Mouse (Mus musculus): ENCODE measurements around the gene Macrod2. TPM values are rescaled to one million over a fixed set of nuclear protein-coding genes. Genes with fewer than 3 reads are reported as not detected.

Gene Macrod2
- polyA plus RNA-seq, 1 experiment from 2014 or later, result 26.5 TPM

- Histone ChIP-seq H3K27ac (no peak overlapping the region), H3K36me3 (no peaks in the 10 kb centered on the region), H3K9me3 (no peaks in the 10 kb centered on the region), H3K4me3 (no peak overlapping the region), H3K27me3 (ENCODE audit: insufficient read depth, poor library complexity, severe bottlenecking) (no peaks in the 10 kb centered on the region), H3K4me1 (no peaks in the 10 kb centered on the region)
- DNase-seq (ENCODE audit: low spot score), result no peak
- WGBS, result 76% methylated on average over 2 of the region's 2 CpGs
These were observed 747.2 kb downstream of the Macrod2 start for GRCm38 (mm10) chr2:141142266-141142665.

- Histone ChIP-seq H3K4me1 (peaks cover 6% of the 10 kb centered on the region; the same call in 1 of the 2 replicates), H3K27me3 (ENCODE audit: insufficient read depth, poor library complexity, severe bottlenecking) (no peaks in the 10 kb centered on the region), H3K36me3 (no peaks in the 10 kb centered on the region), H3K9me3 (no peaks in the 10 kb centered on the region), H3K4me3 (no peak overlapping the region), H3K27ac (no peak overlapping the region)
- WGBS, result 84% methylated on average over 7 of the region's 7 CpGs
- DNase-seq (ENCODE audit: low spot score), result no peak
These were observed 757.1 kb downstream of the Macrod2 start for GRCm38 (mm10) chr2:141152011-141152772.

GRCm38 (mm10) chr2:141155972-141156371 lies 760.9 kb downstream of the Macrod2 start:
- H3K4me1 ChIP-seq, result peaks cover 6% of the 10 kb centered on the region; the same call in 1 of the 2 replicates
- no peaks in the 10 kb centered on the region for H3K27me3 ChIP-seq (ENCODE audit: insufficient read depth, poor library complexity, severe bottlenecking)
- no peak for DNase-seq (ENCODE audit: low spot score)
- no peaks in the 10 kb centered on the region for H3K9me3 ChIP-seq
- no peak overlapping the region for H3K4me3 ChIP-seq
- no peaks in the 10 kb centered on the region for H3K36me3 ChIP-seq
- no peak overlapping the region for H3K27ac ChIP-seq
- WGBS, result 67% methylated on average over 4 of the region's 4 CpGs

GRCm38 (mm10) chr2:141156979-141157593 lies 762.0 kb downstream of the Macrod2 start:
- Histone ChIP-seq H3K4me3 (no peak overlapping the region), H3K27me3 (ENCODE audit: insufficient read depth, poor library complexity, severe bottlenecking) (no peaks in the 10 kb centered on the region), H3K4me1 (peaks cover 5% of the 10 kb centered on the region; the same call in 1 of the 2 replicates), H3K36me3 (no peaks in the 10 kb centered on the region), H3K27ac (no peak overlapping the region), H3K9me3 (no peaks in the 10 kb centered on the region)
- whole genome bisulfite sequencing, result 82% methylated on average over 7 of the region's 7 CpGs
- DNase-seq (ENCODE audit: low spot score), result no peak

GRCm38 (mm10) chr2:141158161-141158560 lies 763.1 kb downstream of the Macrod2 start:
- Histone ChIP-seq H3K27ac (no peak overlapping the region), H3K27me3 (ENCODE audit: insufficient read depth, poor library complexity, severe bottlenecking) (no peaks in the 10 kb centered on the region), H3K4me3 (no peak overlapping the region), H3K36me3 (no peaks in the 10 kb centered on the region), H3K9me3 (no peaks in the 10 kb centered on the region), H3K4me1 (peaks cover 4% of the 10 kb centered on the region; the same call in 1 of the 2 replicates)
- no peak for DNase-seq (ENCODE audit: low spot score)
- WGBS, result 80% methylated on average over 7 of the region's 7 CpGs

GRCm38 (mm10) chr2:141163918-141164317 lies 768.8 kb downstream of the Macrod2 start:
- WGBS, result 70% methylated on average over 4 of the region's 4 CpGs

GRCm38 (mm10) chr2:141169586-141169985 lies 774.5 kb downstream of the Macrod2 start:
- Histone ChIP-seq H3K27ac (no peak overlapping the region), H3K36me3 (no peaks in the 10 kb centered on the region), H3K4me1 (no peaks in the 10 kb centered on the region), H3K9me3 (no peaks in the 10 kb centered on the region), H3K4me3 (no peak overlapping the region), H3K27me3 (ENCODE audit: insufficient read depth, poor library complexity, severe bottlenecking) (no peaks in the 10 kb centered on the region)
- WGBS, result 79% methylated on average over 3 of the region's 3 CpGs
- DNase-seq (ENCODE audit: low spot score), result no peak

More at GRCm38 (mm10) chr2:141163918-141164317, 768.8 kb downstream of the Macrod2 start:
- H3K9me3 ChIP-seq, result no peaks in the 10 kb centered on the region
- no peak for DNase-seq (ENCODE audit: low spot score)
- H3K4me1 ChIP-seq, result no peaks in the 10 kb centered on the region
- no peaks in the 10 kb centered on the region for H3K27me3 ChIP-seq (ENCODE audit: insufficient read depth, poor library complexity, severe bottlenecking)
- H3K36me3 ChIP-seq, result no peaks in the 10 kb centered on the region
- H3K27ac ChIP-seq, result no peak overlapping the region
- H3K4me3 ChIP-seq, result no peak overlapping the region

- Histone ChIP-seq H3K27me3 (ENCODE audit: insufficient read depth, poor library complexity, severe bottlenecking) (no peaks in the 10 kb centered on the region), H3K9me3 (no peaks in the 10 kb centered on the region), H3K4me3 (no peak overlapping the region), H3K27ac (no peak overlapping the region), H3K4me1 (no peaks in the 10 kb centered on the region), H3K36me3 (no peaks in the 10 kb centered on the region)
- DNase-seq (ENCODE audit: low spot score), result no peak
- 65% methylated on average over 1 of the region's 1 CpGs for WGBS
These were observed 778.1 kb downstream of the Macrod2 start for GRCm38 (mm10) chr2:141173167-141173566.

- Histone ChIP-seq H3K9me3 (no peaks in the 10 kb centered on the region), H3K36me3 (no peaks in the 10 kb centered on the region), H3K27ac (no peak overlapping the region), H3K27me3 (ENCODE audit: insufficient read depth, poor library complexity, severe bottlenecking) (no peaks in the 10 kb centered on the region), H3K4me3 (no peak overlapping the region), H3K4me1 (no peaks in the 10 kb centered on the region)
- DNase-seq (ENCODE audit: low spot score), result no peak
- WGBS, result 90% methylated on average over 3 of the region's 3 CpGs
These were observed 778.5 kb downstream of the Macrod2 start for GRCm38 (mm10) chr2:141173607-141174006.

GRCm38 (mm10) chr2:141180656-141181055 lies 785.5 kb downstream of the Macrod2 start:
- H3K27me3 ChIP-seq (ENCODE audit: insufficient read depth, poor library complexity, severe bottlenecking), result no peaks in the 10 kb centered on the region
- H3K4me3 ChIP-seq, result no peak overlapping the region
- 66% methylated on average over 1 of the region's 1 CpGs for WGBS
- H3K9me3 ChIP-seq, result no peaks in the 10 kb centered on the region
- no peaks in the 10 kb centered on the region for H3K36me3 ChIP-seq
- H3K4me1 ChIP-seq, result no peaks in the 10 kb centered on the region
- DNase-seq (ENCODE audit: low spot score), result no peak
- no peak overlapping the region for H3K27ac ChIP-seq

GRCm38 (mm10) chr2:141182034-141182759 lies 787.1 kb downstream of the Macrod2 start:
- Histone ChIP-seq H3K27me3 (ENCODE audit: insufficient read depth, poor library complexity, severe bottlenecking) (no peaks in the 10 kb centered on the region), H3K27ac (no peak overlapping the region), H3K9me3 (no peaks in the 10 kb centered on the region), H3K4me1 (no peaks in the 10 kb centered on the region), H3K36me3 (no peaks in the 10 kb centered on the region), H3K4me3 (no peak overlapping the region)
- no peak for DNase-seq (ENCODE audit: low spot score)
- WGBS, result 79% methylated on average over 5 of the region's 5 CpGs

- Histone ChIP-seq H3K27me3 (ENCODE audit: insufficient read depth, poor library complexity, severe bottlenecking) (no peaks in the 10 kb centered on the region), H3K36me3 (no peaks in the 10 kb centered on the region), H3K4me3 (no peak overlapping the region), H3K4me1 (peaks cover 5% of the 10 kb centered on the region; the same call in 1 of the 2 replicates), H3K9me3 (no peaks in the 10 kb centered on the region), H3K27ac (no peak overlapping the region)
- no peak for DNase-seq (ENCODE audit: low spot score)
These were observed 799.4 kb downstream of the Macrod2 start for GRCm38 (mm10) chr2:141194476-141194875.

GRCm38 (mm10) chr2:141200481-141200880 lies 805.4 kb downstream of the Macrod2 start:
- H3K27me3 ChIP-seq (ENCODE audit: insufficient read depth, poor library complexity, severe bottlenecking), result no peaks in the 10 kb centered on the region
- no peak overlapping the region for H3K4me3 ChIP-seq
- no peak overlapping the region for H3K27ac ChIP-seq
- H3K36me3 ChIP-seq, result no peaks in the 10 kb centered on the region
- no peaks in the 10 kb centered on the region for H3K4me1 ChIP-seq
- DNase-seq (ENCODE audit: low spot score), result no peak
- no peaks in the 10 kb centered on the region for H3K9me3 ChIP-seq
- WGBS, result 78% methylated on average over 4 of the region's 4 CpGs

All from heart, embryonic 10.5 days (tissue).